Mouse (Mus musculus): ENCODE measurements around the gene Alx3. TPM values are rescaled to one million over a fixed set of nuclear protein-coding genes. Genes with fewer than 3 reads are reported as not detected.
"Not testable (repeated sequence)": the region's sequence is repeated elsewhere in the genome, so short reads cannot be mapped to it uniquely, and the experiment has no call there.

Gene Alx3
- total RNA-seq, 2 experiments from 2014 or later = not detected

DNA sequence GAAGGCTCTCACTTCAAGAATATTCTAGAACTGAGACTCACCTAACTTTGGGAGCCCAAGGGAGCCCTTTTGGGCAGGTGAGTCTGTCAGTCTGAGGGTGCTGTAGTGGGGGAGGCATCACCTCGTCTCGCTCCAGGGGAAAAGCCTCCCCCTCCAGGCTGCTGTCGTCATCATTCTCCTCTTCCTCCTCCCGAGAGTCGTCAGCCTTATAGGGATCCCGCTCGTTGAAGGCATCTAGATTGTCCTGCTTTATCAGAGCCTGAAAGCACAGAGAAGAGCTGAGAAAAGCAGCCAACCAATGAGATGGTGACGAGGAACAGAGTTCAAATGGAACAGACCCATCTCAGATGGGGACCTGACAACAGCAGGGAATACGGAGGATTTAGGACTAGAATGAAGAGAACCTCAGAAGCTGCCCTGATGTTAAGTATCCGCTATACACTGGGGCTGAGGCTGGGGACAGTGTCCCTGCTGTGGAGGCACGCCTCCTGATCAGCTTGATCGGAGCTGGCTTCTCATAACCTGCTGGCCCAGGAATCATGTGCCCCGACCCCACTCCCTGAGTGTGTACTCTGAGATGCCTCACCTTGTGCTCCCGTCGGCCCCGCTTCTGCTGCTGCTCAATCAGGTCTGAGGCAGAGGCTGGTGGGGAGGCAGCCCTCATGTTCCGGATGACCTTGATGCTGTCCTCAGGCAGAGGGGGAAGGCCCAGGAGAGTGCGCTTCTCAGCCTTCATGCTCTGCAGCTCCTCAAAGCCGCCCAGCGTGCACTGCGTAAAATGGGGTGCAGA lies 26.6 kb downstream of the Alx3 start:
- intact Hi-C loops (cut with DNase I) = no loop called here
- DNase-seq = no peak

DNA sequence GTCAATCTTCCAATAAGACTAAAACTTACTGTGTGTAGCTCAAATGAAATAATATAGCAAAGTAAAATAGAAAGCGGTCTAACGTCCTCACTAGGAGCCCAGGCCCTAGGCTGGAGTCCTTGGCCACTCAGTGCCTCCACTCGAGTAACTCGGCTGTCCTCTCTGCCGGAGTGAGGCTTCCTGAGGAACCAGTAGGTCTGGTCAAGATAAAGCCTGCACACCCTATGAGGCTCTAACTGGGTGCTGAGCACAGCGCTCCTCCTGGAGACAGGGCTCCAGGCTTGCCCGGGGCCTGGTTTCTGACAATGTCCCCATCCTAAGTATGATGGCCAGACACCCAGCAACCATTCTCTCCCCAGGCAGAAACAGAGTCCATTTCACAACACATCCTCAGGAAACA lies 27.7 kb downstream of the Alx3 start:
- DNase-seq = no peak
- intact Hi-C loops (cut with DNase I) = no loop called here

DNA sequence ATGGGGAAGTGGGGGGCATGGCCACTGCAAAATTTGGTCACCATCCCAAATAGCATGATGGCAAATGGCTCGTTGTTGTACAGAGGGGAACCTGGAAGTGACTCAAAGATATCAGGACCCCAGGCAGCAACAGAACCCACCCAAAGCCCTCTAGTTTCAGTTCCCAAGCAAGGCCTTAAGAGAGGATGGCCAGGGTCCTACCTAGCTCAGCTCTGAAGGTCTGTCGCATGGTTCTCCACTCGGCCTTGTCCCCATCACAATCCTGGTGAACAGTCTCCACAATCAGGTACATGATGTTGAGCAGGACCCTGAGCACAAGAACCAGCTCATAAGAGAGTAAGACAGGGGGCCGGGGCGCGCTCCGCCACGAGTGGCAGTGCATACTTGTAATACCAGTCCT lies 29.6 kb downstream of the Alx3 start:
- intact Hi-C loops (cut with DNase I) = no loop called here
- DNase-seq = no peak

DNA sequence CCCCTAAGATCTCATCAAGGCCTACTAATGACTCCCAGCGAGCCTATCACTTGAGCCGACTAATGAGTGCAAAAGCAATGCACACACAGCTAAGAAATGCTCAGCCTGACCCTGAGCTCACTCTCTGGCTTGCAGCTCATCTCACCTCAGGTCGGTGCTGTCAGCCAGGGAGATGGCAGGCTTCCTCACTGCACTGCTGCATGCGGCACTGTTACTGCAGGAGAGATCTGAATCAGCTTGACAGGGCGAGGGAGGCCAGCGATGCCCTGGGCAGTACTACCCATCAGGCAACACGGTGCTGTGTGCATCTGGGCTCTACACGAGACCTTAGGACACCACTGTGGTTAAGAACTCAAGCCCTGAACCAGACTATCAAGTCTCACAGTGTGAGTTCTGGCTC lies 30.7 kb downstream of the Alx3 start:
- intact Hi-C loops (cut with DNase I) = no loop called here
- DNase-seq = no peak

DNA sequence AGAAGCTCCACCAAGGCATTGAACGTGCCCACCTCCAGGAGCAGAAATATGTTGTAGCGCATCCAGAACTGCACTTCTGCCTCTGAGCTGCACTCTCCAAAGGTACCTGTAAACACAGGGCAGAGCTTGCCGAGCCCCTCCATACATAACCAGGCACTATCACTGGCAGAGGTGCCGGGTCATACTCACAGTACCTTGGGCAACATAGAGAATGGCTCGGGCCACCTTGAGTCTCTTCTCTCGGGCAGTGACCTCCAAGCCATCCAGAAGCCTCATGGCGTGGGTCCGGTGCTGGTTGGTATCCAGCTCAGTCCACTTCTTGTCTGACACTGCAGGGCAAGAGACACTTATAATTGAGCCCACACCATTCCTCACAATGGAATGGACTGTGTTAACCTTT lies 31.9 kb downstream of the Alx3 start:
- intact Hi-C loops (cut with DNase I) = no loop called here
- no peak for DNase-seq

DNA sequence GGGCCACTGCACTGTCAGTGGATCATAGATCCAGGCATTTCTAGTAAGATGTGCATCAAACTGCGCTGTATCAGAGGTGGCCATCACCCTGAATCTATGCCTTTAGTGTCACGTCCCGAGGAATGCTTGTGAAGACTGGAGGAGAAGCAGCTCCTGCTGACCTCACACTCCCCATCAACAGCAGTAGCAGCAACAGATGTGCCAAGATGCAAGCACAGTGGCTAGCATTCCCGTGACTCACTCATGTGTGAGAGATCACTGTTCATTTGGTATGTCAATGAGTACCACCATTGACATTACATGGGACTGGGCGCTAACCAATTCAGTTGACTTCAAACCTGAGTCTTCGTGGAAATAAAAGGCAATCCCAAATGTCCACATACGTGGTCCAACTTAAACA lies 32.8 kb downstream of the Alx3 start:
- intact Hi-C loops (cut with DNase I) = no loop called here
- no peak for DNase-seq

DNA sequence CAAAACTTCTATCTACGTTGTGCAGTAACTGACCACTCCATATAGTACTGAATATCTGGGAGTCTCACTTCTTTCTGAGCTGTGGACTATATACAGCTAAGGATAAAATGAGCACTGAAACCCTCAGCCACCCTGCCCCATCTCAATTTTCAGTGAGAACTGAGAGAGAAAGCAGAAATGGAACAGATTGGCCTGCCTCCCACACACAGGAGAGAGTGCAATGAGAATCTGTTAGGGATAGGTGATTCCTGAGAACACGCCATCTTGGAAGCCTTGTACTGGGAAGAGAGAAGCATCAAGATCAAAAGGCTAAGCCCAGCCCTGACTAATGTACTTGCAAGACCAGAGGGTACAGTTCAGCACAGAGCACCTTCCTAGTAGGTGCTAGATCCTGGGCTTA lies 33.7 kb downstream of the Alx3 start:
- DNase-seq = no peak
- intact Hi-C loops (cut with DNase I) = no loop called here

DNA sequence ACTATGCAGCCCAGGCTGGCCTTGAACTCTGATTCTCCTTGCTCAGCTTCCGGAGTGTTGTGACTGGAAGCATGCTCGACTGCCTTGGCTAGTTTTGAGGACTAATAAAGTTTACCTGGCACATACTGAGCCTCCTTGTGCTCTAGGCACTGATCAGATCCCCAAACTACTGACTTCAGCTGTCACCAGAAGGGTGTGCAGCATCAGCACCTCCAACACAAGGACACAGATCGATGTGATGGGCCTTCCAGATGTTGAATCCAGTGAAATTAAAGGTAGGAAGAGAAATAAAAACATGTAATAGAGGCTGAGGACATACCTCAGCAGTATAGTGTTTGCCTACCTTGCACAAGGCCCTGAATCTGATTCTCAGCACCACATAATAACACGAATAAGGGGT lies 34.6 kb downstream of the Alx3 start:
- no peak for DNase-seq
- intact Hi-C loops (cut with DNase I) = no loop called here

DNA sequence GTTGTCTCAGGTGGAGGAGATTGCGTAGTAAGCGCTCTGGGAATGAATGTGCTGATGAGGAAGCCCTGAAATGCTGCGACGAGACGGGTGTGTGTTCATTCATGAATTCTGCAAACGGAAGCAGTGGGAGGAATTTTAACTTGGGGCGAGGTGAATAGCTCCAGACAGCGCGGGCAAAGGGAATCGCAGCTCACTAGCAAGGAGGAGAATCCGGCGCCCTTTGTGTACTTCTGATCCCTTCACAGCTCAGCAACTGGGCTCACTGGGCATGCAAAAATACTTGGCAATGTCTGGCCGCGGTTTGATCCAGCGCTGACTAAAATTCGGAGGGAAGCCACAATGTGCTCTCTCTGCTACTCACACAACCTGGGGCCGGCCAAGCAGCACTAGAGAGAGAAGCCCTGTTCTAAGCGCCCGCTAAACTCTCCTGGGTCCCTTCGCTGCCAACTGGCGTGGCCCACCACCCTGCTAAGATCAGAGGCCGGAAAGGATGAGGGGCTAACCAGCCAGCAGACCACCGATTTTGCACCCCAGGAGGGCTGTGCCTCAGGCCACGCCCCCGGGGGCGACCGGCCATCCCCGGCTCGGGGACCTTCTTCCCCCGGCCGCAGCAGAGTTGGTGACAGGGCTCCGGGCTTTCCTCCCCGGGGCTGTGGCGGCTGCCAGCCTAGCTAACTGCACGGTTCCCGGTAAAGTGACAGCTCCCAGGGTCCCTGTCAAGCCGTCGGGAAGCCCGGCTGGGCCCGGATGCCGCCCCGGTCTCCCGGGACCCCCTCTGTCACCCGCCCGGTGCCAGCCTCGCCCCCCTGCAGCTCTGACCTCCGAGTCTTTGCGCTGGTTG lies 36.1 kb downstream of the Alx3 start, which contains the start of gene Gm10961:
Gene Gm10961, plus strand, starts transcription at position 641 of the 841 bp plus-strand sequence.
- peak in 1 of 2 experiments; percentile 55 for DNase-seq
- intact Hi-C loops (cut with DNase I) = loop anchor here (5.0 kb wide), 1 partner anchor 126 kb away; no protein-coding TSS in a partner anchor

DNA sequence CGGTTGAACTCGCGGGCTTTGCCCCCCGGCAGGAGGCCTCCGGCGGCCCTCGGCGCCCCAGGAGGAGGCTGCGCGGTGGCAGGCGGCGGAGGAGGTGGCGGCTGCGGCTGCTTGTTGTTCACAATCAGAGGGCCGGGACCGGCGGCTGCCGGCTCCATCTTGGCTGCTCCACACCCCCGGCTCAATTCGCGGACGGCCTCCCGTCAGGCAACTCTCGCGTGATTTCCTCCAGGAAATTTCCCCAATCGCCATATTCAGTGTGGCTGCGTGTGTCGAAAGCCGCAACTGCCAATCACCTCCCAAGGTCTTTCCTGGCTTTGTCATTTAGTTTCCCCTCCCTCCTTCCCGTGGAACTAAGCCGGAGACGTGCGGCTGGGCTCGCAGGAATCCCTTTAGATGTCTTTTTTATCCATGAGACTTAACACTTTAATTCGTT lies 36.7 kb downstream of the Alx3 start, which contains the start of gene Strip1:
Gene Strip1, minus strand, starts transcription at position 172 of the 436 bp plus-strand sequence.
- intact Hi-C loops (cut with DNase I) = loop anchor here (5.0 kb wide), 1 partner anchor 126 kb away; no protein-coding TSS in a partner anchor
- DNase-seq = peak; percentile 89 to 92

DNA sequence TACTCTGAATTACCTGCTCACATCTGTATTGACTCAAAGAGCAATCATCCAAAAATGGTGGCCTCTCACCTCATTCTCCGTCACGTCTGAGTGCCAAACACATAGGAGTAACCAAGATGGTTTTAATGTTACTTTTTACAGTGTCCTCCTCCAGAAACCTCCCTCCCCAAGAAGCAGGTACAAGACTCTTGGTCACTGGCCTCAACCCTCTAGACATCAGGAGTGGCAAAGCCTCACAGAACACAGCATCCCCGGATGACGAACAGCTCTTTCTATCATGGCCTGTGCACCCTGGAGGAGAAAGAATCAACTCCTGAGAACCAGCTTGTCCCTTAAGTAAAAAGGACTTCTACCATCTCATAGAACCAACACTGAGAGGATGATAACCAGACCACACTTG lies 38.0 kb downstream of the Alx3 start:
- intact Hi-C loops (cut with DNase I) = loop anchor here (5.0 kb wide), 1 partner anchor 125 kb away; no protein-coding TSS in a partner anchor
- DNase-seq = no peak

DNA sequence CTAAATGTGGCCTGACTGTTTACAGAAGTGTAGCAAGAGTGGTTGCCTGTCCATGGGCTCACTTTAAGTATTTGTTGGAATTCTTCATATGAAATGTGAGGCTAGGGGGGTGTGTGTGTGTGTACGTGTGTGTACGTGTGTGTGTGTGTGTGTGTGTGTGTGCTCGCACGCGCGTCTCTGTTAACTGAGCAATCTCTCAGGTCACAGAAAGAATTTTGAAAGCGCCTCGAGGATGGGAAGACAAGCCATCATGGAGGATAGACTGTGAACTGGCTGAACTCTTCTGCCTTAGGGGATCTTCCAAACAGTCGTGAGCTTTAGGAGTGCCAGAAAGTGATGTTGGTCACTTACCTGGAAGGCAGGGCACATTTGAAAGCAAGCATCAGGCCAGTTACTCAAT lies 39.1 kb downstream of the Alx3 start:
- intact Hi-C loops (cut with DNase I) = loop anchor here (5.0 kb wide), 1 partner anchor 123 kb away; no protein-coding TSS in a partner anchor
- DNase-seq = no peak

DNA sequence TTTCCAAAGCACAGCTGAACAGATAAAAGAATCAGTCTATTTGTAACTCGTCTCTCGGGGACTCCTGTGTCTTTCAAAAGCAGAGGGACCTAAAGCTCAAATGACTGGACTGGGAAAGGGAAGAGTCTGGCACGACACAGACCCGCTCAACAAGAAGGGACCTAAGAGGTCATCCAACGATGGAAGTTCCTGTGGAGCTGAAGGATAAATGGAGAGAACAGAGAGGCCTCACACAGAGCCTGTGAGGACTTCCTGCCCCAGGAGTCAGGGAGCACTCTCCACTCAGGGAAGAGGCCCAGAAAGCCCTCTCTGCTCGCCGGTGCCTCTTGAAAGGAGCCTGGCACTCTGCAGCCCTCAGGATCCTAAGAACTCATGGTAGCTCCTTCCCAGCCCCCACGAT lies 41.0 kb downstream of the Alx3 start:
- DNase-seq = no peak
- intact Hi-C loops (cut with DNase I) = no loop called here

DNA sequence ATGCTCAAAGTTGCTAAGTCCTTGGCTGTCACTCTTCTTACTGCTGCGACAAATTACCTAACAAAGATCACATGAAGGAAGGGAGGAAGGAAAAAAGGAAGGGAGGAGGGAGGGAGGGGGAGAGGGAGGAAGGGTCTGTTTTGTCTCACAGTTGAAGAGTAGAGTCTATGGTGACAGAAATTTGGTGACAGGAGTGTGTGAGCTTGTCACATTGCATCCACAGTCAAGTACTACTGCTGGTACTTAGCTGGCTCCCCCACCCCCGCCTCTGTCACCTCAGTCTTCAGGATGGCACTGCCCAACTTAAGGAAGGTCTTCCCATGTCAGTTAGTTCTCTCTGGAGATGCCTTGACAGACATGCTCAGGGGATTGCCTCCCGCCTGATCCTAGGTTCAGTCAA lies 41.4 kb downstream of the Alx3 start:
- DNase-seq = no peak
- intact Hi-C loops (cut with DNase I) = no loop called here

DNA sequence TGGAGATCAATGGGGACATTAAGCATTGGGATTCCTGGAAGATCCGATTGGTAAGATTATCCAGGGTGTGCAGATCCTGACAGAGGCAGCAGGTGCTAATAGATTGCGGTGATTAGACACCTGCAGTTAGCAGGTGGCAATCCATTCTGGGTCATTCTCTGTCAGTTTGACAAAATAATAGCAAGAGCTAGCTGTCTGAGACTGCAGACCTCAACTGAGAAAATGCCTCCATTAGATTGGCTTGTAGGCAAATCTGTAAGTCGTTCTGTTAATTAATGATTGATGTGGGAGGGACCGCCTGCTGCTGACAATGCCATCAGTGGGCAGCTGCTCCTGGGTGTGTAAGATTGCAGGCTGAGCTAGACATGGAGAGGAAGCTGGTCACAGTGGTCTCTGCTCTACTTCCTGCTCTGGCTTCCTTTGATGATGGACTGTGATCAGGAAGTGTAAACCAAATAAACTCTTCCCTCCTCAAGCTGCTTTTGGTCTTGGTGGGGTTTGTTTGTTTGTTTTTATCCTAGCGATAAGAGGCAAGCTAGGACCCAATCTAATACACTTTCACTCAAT lies 42.9 kb downstream of the Alx3 start:
- DNase-seq = no peak
- intact Hi-C loops (cut with DNase I) = no loop called here

DNA sequence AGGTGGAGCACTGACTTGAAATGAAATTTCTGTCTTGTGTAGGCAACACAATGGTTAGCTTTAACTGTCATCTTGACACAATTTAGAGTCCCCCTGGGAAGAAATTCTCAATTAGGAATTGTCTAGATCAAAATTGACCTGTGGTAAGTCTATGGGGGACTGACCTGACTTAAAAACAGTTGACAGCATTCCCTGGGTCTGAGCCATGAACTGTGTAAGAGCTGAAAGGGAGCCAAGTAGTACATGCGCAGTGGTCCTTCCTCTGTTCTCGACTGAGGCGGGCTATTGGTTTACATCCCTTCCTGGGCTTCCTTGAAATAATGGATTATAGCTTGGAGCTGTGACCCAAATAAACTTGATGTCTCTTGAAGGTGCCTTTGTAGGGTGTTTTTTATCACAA lies 52.1 kb downstream of the Alx3 start:
- no peak for DNase-seq
- intact Hi-C loops (cut with DNase I) = no loop called here

DNA sequence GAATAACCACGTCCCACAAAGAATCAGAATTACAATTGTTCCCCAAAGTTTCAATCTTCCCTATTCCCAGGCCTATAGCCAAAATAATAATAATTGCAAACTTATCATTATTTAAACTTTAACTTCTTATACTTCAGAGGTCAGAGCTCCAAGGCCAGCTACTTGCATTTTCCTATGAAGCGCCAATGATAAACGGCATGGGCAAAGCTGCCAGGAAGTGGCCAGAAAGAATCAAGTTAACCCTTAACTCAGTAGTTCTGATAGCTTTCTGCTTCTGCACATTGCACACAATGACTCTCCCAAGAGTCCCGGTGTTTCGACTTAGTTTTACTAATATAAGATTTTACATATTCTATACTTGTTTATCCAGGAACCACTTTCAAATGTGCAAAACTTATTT lies 55.4 kb downstream of the Alx3 start:
- intact Hi-C loops (cut with DNase I); DNase-seq: not testable (repeated sequence)

DNA sequence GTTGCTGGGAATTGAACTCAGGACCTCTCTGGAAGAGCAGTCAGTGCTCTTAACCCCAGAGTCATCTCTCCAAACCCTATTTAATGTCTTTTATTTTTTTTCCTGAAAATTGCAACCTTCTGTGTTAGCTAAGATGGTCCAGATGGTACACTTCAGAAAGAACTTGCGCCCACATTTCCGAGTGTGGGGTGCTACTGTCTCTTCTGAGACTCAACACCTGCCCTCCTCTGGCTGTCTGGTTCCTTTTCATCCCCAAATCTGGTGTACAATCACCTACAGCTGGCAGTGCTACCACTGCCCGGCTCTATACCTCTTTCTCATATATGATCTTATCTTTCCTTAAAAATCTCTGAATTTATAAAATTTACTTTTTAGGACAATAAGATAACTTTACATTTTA lies 58.1 kb downstream of the Alx3 start:
- no peak for DNase-seq
- intact Hi-C loops (cut with DNase I) = no loop called here

DNA sequence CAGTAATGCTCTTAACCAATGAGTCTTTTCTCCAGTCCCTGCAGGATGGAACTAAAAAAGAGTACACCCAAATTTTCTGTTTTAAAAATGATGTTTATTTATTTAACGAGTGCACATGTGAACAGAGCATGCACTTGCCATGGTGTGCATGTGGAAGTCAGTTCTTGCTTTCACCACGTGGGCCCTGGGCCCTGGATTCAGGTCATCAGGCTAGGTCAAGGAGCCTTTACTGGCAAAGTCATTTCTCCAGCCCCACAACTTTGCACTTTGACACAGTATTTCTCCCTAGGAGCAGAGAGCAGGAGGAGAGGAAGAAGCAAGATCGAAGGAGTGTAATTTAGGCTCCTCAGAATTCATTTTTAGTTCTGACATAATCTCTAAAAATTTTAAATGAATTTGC lies 60.0 kb downstream of the Alx3 start:
- DNase-seq = no peak
- intact Hi-C loops (cut with DNase I) = no loop called here
